Mouse (Mus musculus) erythroblast, embryonic 14.5 days (primary cell): Measurements from ENCODE around the gene Gm49355.

ENCODE experiments used
- GATA1 ChIP-seq: IDR thresholded peaks from 2 replicates; pipeline ENCODE4 v1.6.1; 2012; ENCODE audit warnings: low read length, inconsistent platforms, mixed read lengths
- TAL1 ChIP-seq: IDR thresholded peaks from 3 replicates; pipeline ENCODE4 v1.6.1; 2012; ENCODE audit warnings: low read length, inconsistent platforms, mixed read lengths

DNA sequence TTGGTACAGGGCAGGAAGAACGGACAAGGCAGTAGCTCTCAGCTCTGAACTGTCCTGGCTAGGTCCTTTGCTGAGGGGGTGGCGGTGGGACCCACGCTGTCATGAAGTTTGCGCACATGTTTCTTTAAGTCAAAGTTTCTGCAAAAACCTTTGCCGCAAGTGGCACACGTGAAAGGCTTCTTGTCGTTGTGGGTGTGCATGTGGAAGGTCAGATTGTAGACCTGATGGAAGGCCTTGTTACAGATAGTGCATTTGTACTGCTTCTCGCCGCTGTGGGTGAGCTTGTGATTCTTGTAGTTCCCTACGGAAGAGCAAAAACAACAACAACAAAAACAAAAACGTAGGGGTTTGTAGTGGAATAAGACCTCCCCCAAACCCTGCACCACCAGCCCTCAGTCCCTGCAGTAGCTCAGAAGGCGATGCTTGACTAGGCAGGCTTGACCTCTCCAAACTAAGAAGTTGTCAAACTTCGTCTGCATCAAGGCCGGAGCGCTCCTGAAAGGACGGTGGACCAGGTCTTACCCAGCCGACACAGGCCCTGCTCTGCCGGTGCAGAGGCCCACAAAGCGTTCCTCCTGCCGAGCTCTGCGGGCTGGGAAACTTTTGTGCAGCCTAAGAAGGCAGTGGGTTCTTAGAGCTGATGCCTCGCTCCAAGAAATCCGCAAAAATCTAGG lies 58.8 kb downstream of the Gm49355 start:
- TF ChIP-seq TAL1 (no peak), GATA1 (no peak)
